Mouse (Mus musculus): ENCODE data around the gene Mrm2. TPM values are rescaled to one million over a fixed set of nuclear protein-coding genes. Genes with fewer than 3 reads are reported as not detected.

Gene Mrm2
- polyA plus RNA-seq, 1 experiment from 2014 or later: 19.6 TPM

- peak; percentile 57; the same call in 1 of the 2 replicates for ATAC-seq
- Histone ChIP-seq H3K27ac (ENCODE audit: low read length) (no peak overlapping the region), H3K27me3 (replicated peaks; ENCODE audit: control insufficient read depth, insufficient read depth, low read length) (no peaks in the 10 kb centered on the region), H3K36me3 (ENCODE audit: control insufficient read depth, insufficient read depth, low read length) (peaks cover 9% of the 10 kb centered on the region), H3K4me3 (ENCODE audit: low read length) (no peak overlapping the region), H3K9ac (ENCODE audit: low read depth, low read length) (no peak overlapping the region), H3K4me2 (ENCODE audit: low read depth, low read length) (peak overlapping the region; percentile 88; the same call in 1 of the 2 replicates), H3K4me1 (ENCODE audit: control insufficient read depth, insufficient read depth, low read length) (peaks cover 10% of the 10 kb centered on the region), H3K9me3 (ENCODE audit: control insufficient read depth, low read length) (no peaks in the 10 kb centered on the region)
- WGBS: 56% methylated on average over 4 of the region's 4 CpGs
These were observed 821 bp upstream of the Mrm2 start for GRCm38 (mm10) chr5:140332519-140332918.

- Histone ChIP-seq H3K9ac (ENCODE audit: low read depth, low read length) (no peak overlapping the region), H3K36me3 (ENCODE audit: control insufficient read depth, insufficient read depth, low read length) (peaks cover 8% of the 10 kb centered on the region; the same call in 1 of the 2 replicates), H3K27me3 (replicated peaks; ENCODE audit: control insufficient read depth, insufficient read depth, low read length) (no peaks in the 10 kb centered on the region), H3K4me2 (ENCODE audit: low read depth, low read length) (no peak overlapping the region), H3K27ac (ENCODE audit: low read length) (no peak overlapping the region), H3K4me1 (ENCODE audit: control insufficient read depth, insufficient read depth, low read length) (peaks cover 6% of the 10 kb centered on the region; the same call in 1 of the 2 replicates), H3K4me3 (ENCODE audit: low read length) (no peak overlapping the region), H3K9me3 (ENCODE audit: control insufficient read depth, low read length) (no peaks in the 10 kb centered on the region)
- ATAC-seq: no peak
- WGBS: 88% methylated on average over 5 of the region's 5 CpGs
These were observed 7.6 kb downstream of the Mrm2 start for GRCm38 (mm10) chr5:140324058-140324457.

- Histone ChIP-seq H3K4me3 (ENCODE audit: low read length) (peak overlapping the region; percentile 96), H3K36me3 (ENCODE audit: control insufficient read depth, insufficient read depth, low read length) (no peaks in the 10 kb centered on the region), H3K9ac (ENCODE audit: low read depth, low read length) (peak overlapping the region; percentile 98), H3K4me1 (ENCODE audit: control insufficient read depth, insufficient read depth, low read length) (peaks cover 6% of the 10 kb centered on the region; the same call in 1 of the 2 replicates), H3K4me2 (ENCODE audit: low read depth, low read length) (peak overlapping the region; percentile 62), H3K27ac (ENCODE audit: low read length) (peak overlapping the region; percentile 68), H3K9me3 (ENCODE audit: control insufficient read depth, low read length) (no peaks in the 10 kb centered on the region), H3K27me3 (replicated peaks; ENCODE audit: control insufficient read depth, insufficient read depth, low read length) (no peaks in the 10 kb centered on the region)
- 1% methylated on average over 17 of the region's 17 CpGs for WGBS
- peak; percentile 32 for ATAC-seq
These were observed 9.7 kb downstream of the Mrm2 start for GRCm38 (mm10) chr5:140321756-140322575.

- Histone ChIP-seq H3K4me3 (ENCODE audit: low read length) (peak within 1 kb of the TSS; percentile 96), H3K36me3 (ENCODE audit: control insufficient read depth, insufficient read depth, low read length) (no peaks in the 10 kb centered on the region), H3K9ac (ENCODE audit: low read depth, low read length) (peak within 1 kb of the TSS; percentile 98), H3K27me3 (replicated peaks; ENCODE audit: control insufficient read depth, insufficient read depth, low read length) (no peaks in the 10 kb centered on the region), H3K4me2 (ENCODE audit: low read depth, low read length) (peak within 1 kb of the TSS; percentile 69), H3K9me3 (ENCODE audit: control insufficient read depth, low read length) (no peaks in the 10 kb centered on the region), H3K27ac (ENCODE audit: low read length) (peak within 1 kb of the TSS; percentile 68), H3K4me1 (ENCODE audit: control insufficient read depth, insufficient read depth, low read length) (peaks cover 6% of the 10 kb centered on the region; the same call in 1 of the 2 replicates)
- ATAC-seq: peak; percentile 96
- under 1% methylated on average over 57 of the region's 60 CpGs for WGBS
These were observed 10.5 kb downstream of the Mrm2 start, which contains the start of the genes Mad1l1 and Nudt1 for GRCm38 (mm10) chr5:140321042-140321755. TSS of gene Mad1l1 (minus strand) at chr5:140321552. TSS of gene Nudt1 (plus strand) at chr5:140321656.

GRCm38 (mm10) chr5:140316716-140317115, 15.0 kb downstream of the Mrm2 start:
- H3K9ac ChIP-seq (ENCODE audit: low read depth, low read length): no peak overlapping the region
- H3K4me3 ChIP-seq (ENCODE audit: low read length): no peak overlapping the region
- no peak for ATAC-seq
- H3K4me2 ChIP-seq (ENCODE audit: low read depth, low read length): no peak overlapping the region
- H3K4me1 ChIP-seq (ENCODE audit: control insufficient read depth, insufficient read depth, low read length): peaks cover 6% of the 10 kb centered on the region; the same call in 1 of the 2 replicates
- H3K36me3 ChIP-seq (ENCODE audit: control insufficient read depth, insufficient read depth, low read length): no peaks in the 10 kb centered on the region
- WGBS: 81% methylated on average over 3 of the region's 3 CpGs
- no peaks in the 10 kb centered on the region for H3K9me3 ChIP-seq (ENCODE audit: control insufficient read depth, low read length)
- no peak overlapping the region for H3K27ac ChIP-seq (ENCODE audit: low read length)
- H3K27me3 ChIP-seq (replicated peaks; ENCODE audit: control insufficient read depth, insufficient read depth, low read length): no peaks in the 10 kb centered on the region

GRCm38 (mm10) chr5:140307602-140308001, 24.1 kb downstream of the Mrm2 start:
- H3K4me1 ChIP-seq (ENCODE audit: control insufficient read depth, insufficient read depth, low read length): no peaks in the 10 kb centered on the region
- no peak overlapping the region for H3K4me3 ChIP-seq (ENCODE audit: low read length)
- H3K27ac ChIP-seq (ENCODE audit: low read length): no peak overlapping the region
- WGBS: 94% methylated on average over 14 of the region's 14 CpGs
- H3K9me3 ChIP-seq (ENCODE audit: control insufficient read depth, low read length): no peaks in the 10 kb centered on the region
- no peak for ATAC-seq
- peaks cover 15% of the 10 kb centered on the region for H3K36me3 ChIP-seq (ENCODE audit: control insufficient read depth, insufficient read depth, low read length)
- no peak overlapping the region for H3K9ac ChIP-seq (ENCODE audit: low read depth, low read length)
- no peak overlapping the region for H3K4me2 ChIP-seq (ENCODE audit: low read depth, low read length)
- H3K27me3 ChIP-seq (replicated peaks; ENCODE audit: control insufficient read depth, insufficient read depth, low read length): no peaks in the 10 kb centered on the region

GRCm38 (mm10) chr5:140306016-140306415, 25.7 kb downstream of the Mrm2 start:
- Histone ChIP-seq H3K4me2 (ENCODE audit: low read depth, low read length) (no peak overlapping the region), H3K27ac (ENCODE audit: low read length) (no peak overlapping the region), H3K9me3 (ENCODE audit: control insufficient read depth, low read length) (no peaks in the 10 kb centered on the region), H3K9ac (ENCODE audit: low read depth, low read length) (no peak overlapping the region), H3K4me1 (ENCODE audit: control insufficient read depth, insufficient read depth, low read length) (no peaks in the 10 kb centered on the region), H3K36me3 (ENCODE audit: control insufficient read depth, insufficient read depth, low read length) (peaks cover 20% of the 10 kb centered on the region), H3K4me3 (ENCODE audit: low read length) (no peak overlapping the region), H3K27me3 (replicated peaks; ENCODE audit: control insufficient read depth, insufficient read depth, low read length) (no peaks in the 10 kb centered on the region)
- 87% methylated on average over 8 of the region's 8 CpGs for WGBS
- ATAC-seq: no peak

- no peak for ATAC-seq
- Histone ChIP-seq H3K9ac (ENCODE audit: low read depth, low read length) (no peak overlapping the region), H3K4me1 (ENCODE audit: control insufficient read depth, insufficient read depth, low read length) (no peaks in the 10 kb centered on the region), H3K27ac (ENCODE audit: low read length) (no peak overlapping the region), H3K36me3 (ENCODE audit: control insufficient read depth, insufficient read depth, low read length) (peaks cover 14% of the 10 kb centered on the region), H3K9me3 (ENCODE audit: control insufficient read depth, low read length) (no peaks in the 10 kb centered on the region), H3K4me2 (ENCODE audit: low read depth, low read length) (no peak overlapping the region), H3K27me3 (replicated peaks; ENCODE audit: control insufficient read depth, insufficient read depth, low read length) (no peaks in the 10 kb centered on the region), H3K4me3 (ENCODE audit: low read length) (no peak overlapping the region)
- WGBS: 80% methylated on average over 4 of the region's 4 CpGs
These were observed 33.4 kb downstream of the Mrm2 start for GRCm38 (mm10) chr5:140298291-140298690.

GRCm38 (mm10) chr5:140292152-140292551, 39.5 kb downstream of the Mrm2 start:
- Histone ChIP-seq H3K9me3 (ENCODE audit: control insufficient read depth, low read length) (0 out of 2 replicates have a peak, but pooled peaks cover 3% of the 10 kb centered on the region), H3K4me1 (ENCODE audit: control insufficient read depth, insufficient read depth, low read length) (no peaks in the 10 kb centered on the region), H3K4me3 (ENCODE audit: low read length) (no peak overlapping the region), H3K27me3 (replicated peaks; ENCODE audit: control insufficient read depth, insufficient read depth, low read length) (no peaks in the 10 kb centered on the region), H3K9ac (ENCODE audit: low read depth, low read length) (no peak overlapping the region), H3K4me2 (ENCODE audit: low read depth, low read length) (no peak overlapping the region), H3K27ac (ENCODE audit: low read length) (no peak overlapping the region), H3K36me3 (ENCODE audit: control insufficient read depth, insufficient read depth, low read length) (peaks cover 10% of the 10 kb centered on the region)
- WGBS: 85% methylated on average over 1 of the region's 1 CpGs
- ATAC-seq: no peak

Data from intestine, embryonic 16.5 days (tissue).